26 mouse cellular contexts compared by ENCODE assay signal in genomic region chr8:83189538-83190095, GRCm38 (mm10). TPM values are rescaled to one million over a fixed set of nuclear protein-coding genes. Genes with fewer than 3 reads are reported as not detected.
A peak's percentile ranks its signal among the peaks of the same experiment; 100 is the strongest.
DNase-seq lines count a peak whose midpoint lies in the region; ATAC-seq and TF ChIP-seq lines count a peak whose summit lies in the region.
"Had no signal": no experiment of that assay in that cellular context is flagged by ENCODE, and none has a peak within 500 bp of the region (broad histone marks: within the 10 kb centered on the region; RNA-seq: fewer than 3 reads in every experiment).

No protein-coding gene starts in this region.

- no peaks in the 10 kb centered on the region for H3K27me3 ChIP-seq in CH12.LX (replicated peaks)
- no peaks in the 10 kb centered on the region for H3K27me3 ChIP-seq in intestine, embryonic 15.5 days (replicated peaks)
- H3K27me3 ChIP-seq in small intestine, adult 2 months (ENCODE audit: control insufficient read depth, insufficient read depth, low read length): no peaks in the 10 kb centered on the region
- no peaks in the 10 kb centered on the region for H3K27me3 ChIP-seq in stomach, postnatal 0 days (ENCODE audit: control insufficient read depth, insufficient read depth, low read length)
- no peaks in the 10 kb centered on the region for H3K27me3 ChIP-seq in hindbrain, embryonic 10.5 days (ENCODE audit: insufficient read depth, poor library complexity, severe bottlenecking)
- no peaks in the 10 kb centered on the region for H3K27me3 ChIP-seq in liver, embryonic 12.5 days (replicated peaks)
- H3K27me3 ChIP-seq: embryonic facial prominence, embryonic 13.5 days; forebrain, embryonic 12.5 days; forebrain, embryonic 15.5 days; hindbrain, embryonic 13.5 days had no signal

- peak; percentile 89 for ATAC-seq in intestine, embryonic 15.5 days
- ATAC-seq in stomach, postnatal 0 days (ENCODE audit: low FRiP score, low TSS enrichment): 0 out of 2 replicates have a peak, but pooled peaks have one; percentile 42
- no peak for ATAC-seq in liver, embryonic 12.5 days
- ATAC-seq: forebrain, embryonic 15.5 days; hindbrain, embryonic 16.5 days had no signal

- no peak for DNase-seq in CH12.LX (ENCODE audit: extremely low read depth)
- no peak for DNase-seq in stomach, postnatal 0 days (ENCODE audit: low spot score)
- no peak for DNase-seq in hindbrain, embryonic 10.5 days (ENCODE audit: low spot score)
- DNase-seq in kidney, adult 8-10 months: no peak
- DNase-seq: adrenal gland, adult 2 months; adrenal gland, postnatal 25 days; cerebellum, adult 18-20 months; cerebellum, adult 9-11 months; cerebellum, postnatal 25 days; embryo, embryonic 11 days; gastrocnemius, postnatal 25 days; heart, adult 2 months had no signal

- H3K4me3 ChIP-seq in CH12.LX (replicated peaks in 1 of 3; ENCODE audit: low read depth in 2 of 3, low read length in 2 of 3, poor library complexity in 1 of 3): no peak overlapping the region
- H3K4me3 ChIP-seq in intestine, embryonic 15.5 days (replicated peaks): no peak overlapping the region
- no peak overlapping the region for H3K4me3 ChIP-seq in small intestine, adult 2 months (ENCODE audit: low read depth, low read length)
- H3K4me3 ChIP-seq in stomach, postnatal 0 days (ENCODE audit: low read depth, low read length): no peak overlapping the region
- no peak overlapping the region for H3K4me3 ChIP-seq in hindbrain, embryonic 10.5 days
- no peak overlapping the region for H3K4me3 ChIP-seq in liver, embryonic 12.5 days
- H3K4me3 ChIP-seq: embryonic facial prominence, embryonic 10.5 days; embryonic facial prominence, embryonic 13.5 days; erythroblast, embryonic 14.5 days; forebrain, embryonic 12.5 days; forebrain, embryonic 15.5 days; heart, adult 2 months; hindbrain, embryonic 13.5 days had no signal

- TF ChIP-seq CTCF in CH12.LX (conservative IDR thresholded peaks at IDR 0.05 in 1 of 2, IDR thresholded peaks at IDR 0.05 in 1 of 2; ENCODE audit: low read depth in 2 of 2, low read length in 2 of 2): no peak
- no peak for TF ChIP-seq CTCF in small intestine, adult 2 months (IDR thresholded peaks at IDR 0.05; ENCODE audit: extremely low read depth, insufficient read length, insufficient replicate concordance, low read depth, low read length)
- no peak for TF ChIP-seq CTCF in stomach, postnatal 0 days (IDR thresholded peaks at IDR 0.05; ENCODE audit: low read depth)

- no peak overlapping the region for H3K27ac ChIP-seq in CH12.LX (ENCODE audit: insufficient read depth, low read depth)
- no peak overlapping the region for H3K27ac ChIP-seq in intestine, embryonic 15.5 days
- peak overlapping the region; percentile 32; the same call in 1 of the 2 replicates for H3K27ac ChIP-seq in small intestine, adult 2 months (ENCODE audit: insufficient read depth, low read depth, low read length)
- H3K27ac ChIP-seq in stomach, postnatal 0 days (replicated peaks): peak overlapping the region; percentile 61; the same call in 1 of the 2 replicates
- no peak overlapping the region for H3K27ac ChIP-seq in hindbrain, embryonic 10.5 days
- H3K27ac ChIP-seq in liver, embryonic 12.5 days: no peak overlapping the region
- H3K27ac ChIP-seq: embryonic facial prominence, embryonic 10.5 days; embryonic facial prominence, embryonic 13.5 days; forebrain, embryonic 12.5 days; forebrain, embryonic 15.5 days; heart, adult 2 months; hindbrain, embryonic 13.5 days had no signal

- peaks cover 19 to 44% of the 10 kb centered on the region in 2 experiments for H3K4me1 ChIP-seq in CH12.LX (ENCODE audit: control insufficient read depth in 1 of 2, insufficient read depth in 2 of 2)
- H3K4me1 ChIP-seq in intestine, embryonic 15.5 days (replicated peaks): peaks cover 2% of the 10 kb centered on the region; the same call in 1 of the 2 replicates
- H3K4me1 ChIP-seq in small intestine, adult 2 months (ENCODE audit: control insufficient read depth, insufficient read depth, insufficient read length, low read length): peaks cover 10% of the 10 kb centered on the region; the same call in 1 of the 2 replicates
- H3K4me1 ChIP-seq in stomach, postnatal 0 days (replicated peaks; ENCODE audit: control insufficient read depth, insufficient read depth): no peaks in the 10 kb centered on the region
- peaks cover 7% of the 10 kb centered on the region; the same call in 1 of the 2 replicates for H3K4me1 ChIP-seq in hindbrain, embryonic 10.5 days (replicated peaks)
- no peaks in the 10 kb centered on the region for H3K4me1 ChIP-seq in liver, embryonic 12.5 days
- H3K4me1 ChIP-seq: embryonic facial prominence, embryonic 10.5 days had no signal

- no peak for TF ChIP-seq RAD21 in CH12.LX (IDR thresholded peaks at IDR 0.05; ENCODE audit: low read depth, low read length)

- in situ Hi-C loops in CH12.LX (cut with MboI; ENCODE audit: low pct_ligation_motif_present, low pct_unique_long_range_greater_than_20kb, low sequenced_read_pairs): loop anchor here (10.0 kb wide), 1 partner anchor 325 kb away; the partner anchor contains the start of gene Rnf150

- H3K79me2 ChIP-seq in CH12.LX (replicated peaks; ENCODE audit: control insufficient read depth, extremely low read depth, insufficient read depth, poor library complexity, severe bottlenecking): no peaks in the 10 kb centered on the region

- dilution Hi-C loops in CH12.LX (cut with MboI; ENCODE audit: extremely low pct_ligation_motif_present, extremely low pct_unique_long_range_greater_than_20kb, low sequenced_read_pairs): no loop called here

- no peaks in the 10 kb centered on the region for H3K36me3 ChIP-seq in CH12.LX (replicated peaks in 1 of 2; ENCODE audit: control insufficient read depth in 1 of 2, insufficient read depth in 1 of 2, low read length in 1 of 2)
- no peaks in the 10 kb centered on the region for H3K36me3 ChIP-seq in intestine, embryonic 15.5 days
- no peaks in the 10 kb centered on the region; the same call in 1 of the 2 replicates for H3K36me3 ChIP-seq in small intestine, adult 2 months (ENCODE audit: control insufficient read depth, insufficient read depth, low read length)
- H3K36me3 ChIP-seq in stomach, postnatal 0 days (ENCODE audit: control insufficient read depth, insufficient read depth, low read length): no peaks in the 10 kb centered on the region
- no peaks in the 10 kb centered on the region for H3K36me3 ChIP-seq in hindbrain, embryonic 10.5 days
- no peaks in the 10 kb centered on the region for H3K36me3 ChIP-seq in liver, embryonic 12.5 days
- H3K36me3 ChIP-seq: embryonic facial prominence, embryonic 10.5 days; embryonic facial prominence, embryonic 13.5 days; forebrain, embryonic 12.5 days; forebrain, embryonic 15.5 days; hindbrain, embryonic 13.5 days had no signal

- no peak overlapping the region for H3K4me2 ChIP-seq in CH12.LX (ENCODE audit: insufficient read depth, low read depth, poor library complexity, severe bottlenecking)
- H3K4me2 ChIP-seq in intestine, embryonic 15.5 days (replicated peaks): no peak overlapping the region
- no peak overlapping the region for H3K4me2 ChIP-seq in stomach, postnatal 0 days (replicated peaks; ENCODE audit: low read depth)
- no peak overlapping the region for H3K4me2 ChIP-seq in liver, embryonic 12.5 days
- H3K4me2 ChIP-seq: embryonic facial prominence, embryonic 13.5 days; forebrain, embryonic 12.5 days; forebrain, embryonic 15.5 days; heart, embryonic 11.5 days; hindbrain, embryonic 13.5 days had no signal

- WGBS in intestine, embryonic 15.5 days: 48% methylated on average over 4 of the region's 4 CpGs
- 16% methylated on average over 4 of the region's 4 CpGs for WGBS in small intestine, adult 2 months
- WGBS in stomach, postnatal 0 days: 48% methylated on average over 4 of the region's 4 CpGs
- 80% methylated on average over 4 of the region's 4 CpGs for WGBS in hindbrain, embryonic 10.5 days
- 50% methylated on average over 4 of the region's 4 CpGs for WGBS in liver, embryonic 12.5 days (ENCODE audit: insufficient replicate concordance)

- TF ChIP-seq EP300 in CH12.LX (IDR thresholded peaks at IDR 0.05; ENCODE audit: low read length): no peak
- no peak for TF ChIP-seq EP300 in stomach, postnatal 0 days (optimal IDR thresholded peaks at IDR 0.05)

- H3K9ac ChIP-seq in CH12.LX (ENCODE audit: insufficient read depth, low read depth): no peak overlapping the region
- H3K9ac ChIP-seq in intestine, embryonic 15.5 days: no peak overlapping the region
- H3K9ac ChIP-seq in stomach, postnatal 0 days (ENCODE audit: low read length): no peak overlapping the region
- H3K9ac ChIP-seq in liver, embryonic 12.5 days: no peak overlapping the region
- H3K9ac ChIP-seq: embryonic facial prominence, embryonic 13.5 days; forebrain, embryonic 12.5 days; forebrain, embryonic 15.5 days; hindbrain, embryonic 13.5 days had no signal

- no peak for TF ChIP-seq POLR2A in CH12.LX (IDR thresholded peaks at IDR 0.05; ENCODE audit: low read depth, low read length)
- TF ChIP-seq POLR2A in small intestine, adult 2 months (IDR thresholded peaks at IDR 0.05; ENCODE audit: low read depth, low read length): no peak

- H3K9me3 ChIP-seq in CH12.LX (replicated peaks; ENCODE audit: low read length): no peaks in the 10 kb centered on the region
- H3K9me3 ChIP-seq in intestine, embryonic 15.5 days: no peaks in the 10 kb centered on the region
- no peaks in the 10 kb centered on the region for H3K9me3 ChIP-seq in stomach, postnatal 0 days (ENCODE audit: control insufficient read depth, low read length)
- H3K9me3 ChIP-seq in hindbrain, embryonic 10.5 days: no peaks in the 10 kb centered on the region
- no peaks in the 10 kb centered on the region for H3K9me3 ChIP-seq in liver, embryonic 12.5 days (replicated peaks)
- H3K9me3 ChIP-seq: embryonic facial prominence, embryonic 10.5 days; embryonic facial prominence, embryonic 13.5 days; forebrain, embryonic 12.5 days; forebrain, embryonic 15.5 days; hindbrain, embryonic 13.5 days had no signal

RNA-seq across cellular contexts. Expression of gene Gm10645, which starts 23.6 kb away (rescaled TPM):
- total RNA-seq in CH12.LX (2012; rRNA removed) (0.81 and 0.88 TPM in 2 replicates), CH12.LX (2014; rRNA removed) (not detected in 2 replicates)
- polyA plus RNA-seq in CH12.LX (2012; ENCODE audit: insufficient read length, low read depth): not detected in 2 replicates
- 1.3 and 2.2 TPM in 2 replicates for polyA plus RNA-seq in intestine, embryonic 15.5 days (2015; fragmentation: Nextera tagmentation; extraction: Ambion mirVana)
- 0.77 and 1.1 TPM in 2 replicates for polyA plus RNA-seq in small intestine, adult 2 months (2012; rRNA removed)
- polyA plus RNA-seq in stomach, postnatal 0 days (2015; fragmentation: Nextera tagmentation; extraction: Ambion mirVana): 3.3 TPM in 2 replicates
- polyA plus RNA-seq in hindbrain, embryonic 10.5 days (2016; fragmentation: Nextera tagmentation; extraction: Ambion mirVana): 2.9 and 3.2 TPM in 2 replicates
- polyA plus RNA-seq in liver, embryonic 12.5 days (2016; fragmentation: Nextera tagmentation; extraction: Ambion mirVana): 0.44 and 0.48 TPM in 2 replicates
- total RNA-seq: adrenal gland, postnatal 25 days; common myeloid progenitor, adult 5-6 weeks; gastrocnemius, adult 8-10 months; gastrocnemius, postnatal 25 days; MEL had no signal
- polyA plus RNA-seq: erythroblast, embryonic 14.5 days had no signal

RNA-seq across cellular contexts. Expression of gene Tbc1d9, which starts 24.5 kb away (rescaled TPM):
- total RNA-seq in CH12.LX (2012; rRNA removed): 4.3 and 5.0 TPM in 2 replicates
- total RNA-seq in CH12.LX (2014; rRNA removed): 0.69 and 1.6 TPM in 2 replicates
- polyA plus RNA-seq in CH12.LX (2012; ENCODE audit: insufficient read length, low read depth): 0.71 and 1.3 TPM in 2 replicates
- 2.6 TPM in 2 replicates for polyA plus RNA-seq in intestine, embryonic 15.5 days (2015; fragmentation: Nextera tagmentation; extraction: Ambion mirVana)
- 4.6 and 8.9 TPM in 2 replicates for polyA plus RNA-seq in small intestine, adult 2 months (2012; rRNA removed)
- polyA plus RNA-seq in stomach, postnatal 0 days (2015; fragmentation: Nextera tagmentation; extraction: Ambion mirVana): 2.6 and 3.2 TPM in 2 replicates
- polyA plus RNA-seq in hindbrain, embryonic 10.5 days (2016; fragmentation: Nextera tagmentation; extraction: Ambion mirVana): 6.5 and 8.3 TPM in 2 replicates
- 0.60 and 0.72 TPM in 2 replicates for polyA plus RNA-seq in liver, embryonic 12.5 days (2016; fragmentation: Nextera tagmentation; extraction: Ambion mirVana)
- total RNA-seq: MEL had no signal
- polyA plus RNA-seq: erythroblast, embryonic 14.5 days had no signal

Comparison
In these comparisons a context has a peak if more than half of its experiments do, and no peak if none do; other contexts are left out.
1. H3K27ac ChIP-seq: peak in small intestine, adult 2 months (single experiment) and stomach, postnatal 0 days (single experiment); none in CH12.LX (single experiment), intestine, embryonic 15.5 days (single experiment), hindbrain, embryonic 10.5 days (single experiment) and liver, embryonic 12.5 days (single experiment).